Mouse (Mus musculus) effector memory CD4-positive, alpha-beta T cell, adult 5 months (primary cell): Measurements from ENCODE around the gene Gm5624. TPM values are rescaled to one million over a fixed set of nuclear protein-coding genes. Genes with fewer than 3 reads are reported as not detected.

Source experiments
- polyA plus RNA-seq: library from polyadenylated mRNA; unstranded; fragments of 100-300 nt; shearing (Covaris generic); gene quantifications from one replicate; pipeline ENCODE4 v1.2.1, GENCODE M21; 2017

Gene Gm5624
- polyA plus RNA-seq: not detected

GRCm38 (mm10) chr14:44627737-44628136, at the start of gene Gm5624:
TSS of gene Gm5624 (minus strand) at chr14:44627938.

GRCm38 (mm10) chr14:44582853-44583252, 44.9 kb downstream of the Gm5624 start, which contains the start of gene Gm8247:
TSS of gene Gm8247 (plus strand) at chr14:44583153.

GRCm38 (mm10) chr14:44517976-44518375, 109.8 kb downstream of the Gm5624 start, which contains the start of gene Gm17093:
TSS of gene Gm17093 (plus strand) at chr14:44518276.

Other genes with a start within 250 kb of the Gm5624 start
- gene Gm3371, start 217.2 kb downstream of the Gm5624 start, polyA plus RNA-seq: not detected
- gene Gm8232, start 194.3 kb downstream of the Gm5624 start, polyA plus RNA-seq: not detected
- gene BC061237, start 135.5 kb downstream of the Gm5624 start, polyA plus RNA-seq: not detected
- gene Gm17093, start 109.7 kb downstream of the Gm5624 start, polyA plus RNA-seq: not detected
- gene Gm8247, start 44.8 kb downstream of the Gm5624 start, polyA plus RNA-seq: not detected
- gene Gm8257, start 78.5 kb upstream of the Gm5624 start, polyA plus RNA-seq: not detected
- 0.69 TPM for gene Gm8267, start 122.4 kb upstream of the Gm5624 start, polyA plus RNA-seq
- gene Ptgdr, start 231.4 kb upstream of the Gm5624 start, polyA plus RNA-seq: not detected